7 mouse cellular contexts compared by ENCODE assay signal in the genomic region with DNA sequence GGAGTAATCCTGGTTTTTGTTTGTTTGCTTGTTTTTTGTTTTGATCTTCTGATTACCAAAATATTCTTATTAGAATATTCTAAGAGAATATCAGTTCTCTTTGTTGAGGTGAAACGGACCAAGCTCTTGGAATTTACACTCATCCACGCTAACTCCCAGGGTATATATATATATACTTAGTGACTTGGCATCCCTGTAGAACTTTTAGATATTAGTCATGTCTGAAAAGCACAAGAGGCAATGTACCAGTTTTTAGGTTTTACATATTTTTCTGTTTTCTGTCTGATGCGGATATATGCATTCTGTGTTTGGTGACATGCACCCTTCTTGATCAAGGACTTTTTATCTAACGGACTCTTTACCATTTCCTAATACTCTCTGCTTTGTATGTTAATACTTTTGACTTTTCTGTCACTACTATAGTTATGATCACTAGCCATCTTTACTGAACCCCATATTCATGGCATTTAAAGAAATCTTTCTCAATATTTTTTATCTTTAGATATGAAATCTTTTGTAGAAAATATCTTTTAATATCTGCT. TPM values are rescaled to one million over a fixed set of nuclear protein-coding genes. Genes with fewer than 3 reads are reported as not detected.
DNase-seq lines count a peak whose midpoint lies in the region; ATAC-seq and TF ChIP-seq lines count a peak whose summit lies in the region.

No protein-coding gene starts in this region.

- ATAC-seq in neural tube, embryonic 11.5 days (ENCODE audit: insufficient read depth, low FRiP score, low TSS enrichment), result no peak; the same call in 1 of the 2 replicates
- no peak; the same call in 1 of the 2 replicates for ATAC-seq in forebrain, embryonic 13.5 days
- ATAC-seq in liver, embryonic 12.5 days, result peak; percentile 9; the same call in 1 of the 2 replicates
- ATAC-seq in stomach, postnatal 0 days (ENCODE audit: low FRiP score, low TSS enrichment), result no peak
- ATAC-seq in inflammation-experienced regulatory T-cells, adult 6 months, result no peak

- peak overlapping the region; percentile 71; the same call in 1 of the 2 replicates for H3K9ac ChIP-seq in neural tube, embryonic 11.5 days (ENCODE audit: low read length)
- peak overlapping the region; percentile 64 for H3K9ac ChIP-seq in forebrain, embryonic 13.5 days
- peak overlapping the region; percentile 70 for H3K9ac ChIP-seq in liver, embryonic 12.5 days
- peak overlapping the region; percentile 73 for H3K9ac ChIP-seq in stomach, postnatal 0 days (ENCODE audit: low read length)

- 41% methylated on average over 4 of the region's 4 CpGs for WGBS in neural tube, embryonic 11.5 days
- 40% methylated on average over 4 of the region's 4 CpGs for WGBS in forebrain, embryonic 13.5 days
- WGBS in liver, embryonic 12.5 days (ENCODE audit: insufficient replicate concordance), result 30% methylated on average over 4 of the region's 4 CpGs
- 18% methylated on average over 4 of the region's 4 CpGs for WGBS in stomach, postnatal 0 days

- peak overlapping the region; percentile 85 for H3K4me2 ChIP-seq in neural tube, embryonic 11.5 days (ENCODE audit: low read depth)
- H3K4me2 ChIP-seq in forebrain, embryonic 13.5 days, result peak overlapping the region; percentile 76
- peak overlapping the region; percentile 90 for H3K4me2 ChIP-seq in liver, embryonic 12.5 days
- peak overlapping the region; percentile 75 for H3K4me2 ChIP-seq in stomach, postnatal 0 days (replicated peaks; ENCODE audit: low read depth)

- H3K27me3 ChIP-seq in neural tube, embryonic 11.5 days (ENCODE audit: control insufficient read depth, insufficient read depth, low read length), result no peaks in the 10 kb centered on the region
- no peaks in the 10 kb centered on the region for H3K27me3 ChIP-seq in forebrain, embryonic 13.5 days
- H3K27me3 ChIP-seq in liver, embryonic 12.5 days (replicated peaks), result no peaks in the 10 kb centered on the region
- no peaks in the 10 kb centered on the region for H3K27me3 ChIP-seq in stomach, postnatal 0 days (ENCODE audit: control insufficient read depth, insufficient read depth, low read length)

- H3K4me1 ChIP-seq in neural tube, embryonic 11.5 days (ENCODE audit: control insufficient read depth, insufficient read depth, low read length), result no peaks in the 10 kb centered on the region
- peaks cover 13% of the 10 kb centered on the region for H3K4me1 ChIP-seq in forebrain, embryonic 13.5 days
- H3K4me1 ChIP-seq in liver, embryonic 12.5 days, result peaks cover 16% of the 10 kb centered on the region
- no peaks in the 10 kb centered on the region for H3K4me1 ChIP-seq in stomach, postnatal 0 days (replicated peaks; ENCODE audit: control insufficient read depth, insufficient read depth)

- TF ChIP-seq CTCF in stomach, postnatal 0 days (IDR thresholded peaks at IDR 0.05; ENCODE audit: low read depth), result no peak

- H3K4me3 ChIP-seq in neural tube, embryonic 11.5 days (ENCODE audit: low read depth, low read length), result peak overlapping the region; percentile 51
- peak overlapping the region; percentile 55 for H3K4me3 ChIP-seq in forebrain, embryonic 13.5 days
- H3K4me3 ChIP-seq in liver, embryonic 12.5 days, result peak overlapping the region; percentile 65
- H3K4me3 ChIP-seq in stomach, postnatal 0 days (ENCODE audit: low read depth, low read length), result peak overlapping the region; percentile 54

- TF ChIP-seq EP300 in stomach, postnatal 0 days (optimal IDR thresholded peaks at IDR 0.05), result no peak

- DNase-seq in neural tube, embryonic 11.5 days (ENCODE audit: low spot score), result no peak
- DNase-seq in neural tube, embryonic 10.5 days (ENCODE audit: extremely low spot score, low spot score), result no peak
- DNase-seq in stomach, postnatal 0 days (ENCODE audit: low spot score), result no peak
- DNase-seq in cerebellum, postnatal 36 days, result no peak

- no peaks in the 10 kb centered on the region for H3K36me3 ChIP-seq in neural tube, embryonic 11.5 days (ENCODE audit: control insufficient read depth, insufficient read depth, low read length)
- H3K36me3 ChIP-seq in forebrain, embryonic 13.5 days (ENCODE audit: poor library complexity, severe bottlenecking), result no peaks in the 10 kb centered on the region
- peaks cover 1% of the 10 kb centered on the region; the same call in 1 of the 2 replicates for H3K36me3 ChIP-seq in liver, embryonic 12.5 days
- no peaks in the 10 kb centered on the region for H3K36me3 ChIP-seq in stomach, postnatal 0 days (ENCODE audit: control insufficient read depth, insufficient read depth, low read length)

- no peaks in the 10 kb centered on the region for H3K9me3 ChIP-seq in neural tube, embryonic 11.5 days (ENCODE audit: control insufficient read depth, low read length)
- H3K9me3 ChIP-seq in forebrain, embryonic 13.5 days (replicated peaks), result no peaks in the 10 kb centered on the region
- no peaks in the 10 kb centered on the region for H3K9me3 ChIP-seq in liver, embryonic 12.5 days (replicated peaks)
- H3K9me3 ChIP-seq in stomach, postnatal 0 days (ENCODE audit: control insufficient read depth, low read length), result no peaks in the 10 kb centered on the region

- peak overlapping the region; percentile 67; the same call in 1 of the 2 replicates for H3K27ac ChIP-seq in neural tube, embryonic 11.5 days (ENCODE audit: low read depth, low read length)
- peak overlapping the region; percentile 81 for H3K27ac ChIP-seq in forebrain, embryonic 13.5 days
- H3K27ac ChIP-seq in liver, embryonic 12.5 days, result no peak overlapping the region
- peak overlapping the region; percentile 95 for H3K27ac ChIP-seq in stomach, postnatal 0 days (replicated peaks)

RNA-seq across cellular contexts. Expression of gene Zfp52, which starts 18.1 kb away (rescaled TPM):
- polyA plus RNA-seq in neural tube, embryonic 11.5 days (2014; fragmentation: Nextera tagmentation; extraction: Ambion mirVana), result 1.3 and 1.5 TPM in 2 replicates
- 1.6 and 1.7 TPM in 2 replicates for polyA plus RNA-seq in forebrain, embryonic 13.5 days (2015; fragmentation: Nextera tagmentation; extraction: Ambion mirVana)
- polyA plus RNA-seq in liver, embryonic 12.5 days (2016; fragmentation: Nextera tagmentation; extraction: Ambion mirVana), result 1.4 and 1.5 TPM in 2 replicates
- 3.5 and 3.6 TPM in 2 replicates for polyA plus RNA-seq in stomach, postnatal 0 days (2015; fragmentation: Nextera tagmentation; extraction: Ambion mirVana)
- 10 to 100 TPM; 16.1 to 26.4 (median 19.2) TPM for polyA plus RNA-seq in inflammation-experienced regulatory T-cells, adult 6 months (2017; shearing (Covaris generic))

RNA-seq across cellular contexts. Expression of gene Zfp53, which starts 28.4 kb away (rescaled TPM):
- 8.7 and 10.1 TPM in 2 replicates for polyA plus RNA-seq in neural tube, embryonic 11.5 days (2014; fragmentation: Nextera tagmentation; extraction: Ambion mirVana)
- polyA plus RNA-seq in forebrain, embryonic 13.5 days (2015; fragmentation: Nextera tagmentation; extraction: Ambion mirVana), result 10.5 and 10.8 TPM in 2 replicates
- 4.1 TPM in 2 replicates for polyA plus RNA-seq in liver, embryonic 12.5 days (2016; fragmentation: Nextera tagmentation; extraction: Ambion mirVana)
- polyA plus RNA-seq in stomach, postnatal 0 days (2015; fragmentation: Nextera tagmentation; extraction: Ambion mirVana), result 8.8 and 9.3 TPM in 2 replicates
- 10 to 100 TPM; 32.9 to 41.1 (median 34.1) TPM for polyA plus RNA-seq in inflammation-experienced regulatory T-cells, adult 6 months (2017; shearing (Covaris generic))

RNA-seq across cellular contexts. Expression of gene Zfp948, which starts 49.6 kb away (rescaled TPM):
- polyA plus RNA-seq in neural tube, embryonic 11.5 days (2014; fragmentation: Nextera tagmentation; extraction: Ambion mirVana), result 19.7 and 20.4 TPM in 2 replicates
- polyA plus RNA-seq in forebrain, embryonic 13.5 days (2015; fragmentation: Nextera tagmentation; extraction: Ambion mirVana), result 14.3 and 15.6 TPM in 2 replicates
- polyA plus RNA-seq in liver, embryonic 12.5 days (2016; fragmentation: Nextera tagmentation; extraction: Ambion mirVana), result 7.5 TPM in 2 replicates
- 10.4 and 11.1 TPM in 2 replicates for polyA plus RNA-seq in stomach, postnatal 0 days (2015; fragmentation: Nextera tagmentation; extraction: Ambion mirVana)
- 1 to 10 TPM; 2.7 to 8.8 (median 4.9) TPM for polyA plus RNA-seq in inflammation-experienced regulatory T-cells, adult 6 months (2017; shearing (Covaris generic))
